Mouse (Mus musculus): ENCODE measurements around the gene Cwc15. TPM values are rescaled to one million over a fixed set of nuclear protein-coding genes. Genes with fewer than 3 reads are reported as not detected.
A peak's percentile ranks its signal among the peaks of the same experiment; 100 is the strongest.
"Not testable (repeated sequence)": the region's sequence is repeated elsewhere in the genome, so short reads cannot be mapped to it uniquely, and the experiment has no call there.

Cwc15 gene
- total RNA-seq (2015) (232 and 247 TPM in 2 replicates), total RNA-seq (2017) (323 and 364 TPM in 2 replicates)

- peak; percentile 91 for ATAC-seq (ENCODE audit: poor library complexity, severe bottlenecking)
Measured at GRCm38 (mm10) chr9:14500023-14500915, at the start of gene Cwc15, which contains the start of gene Kdm4d. Gene Cwc15, plus strand, starts transcription at chr9:14500617. Gene Kdm4d, minus strand, starts transcription at chr9:14500482.

GRCm38 (mm10) chr9:14451120-14451519, 49.3 kb upstream of the Cwc15 start:
- not testable (repeated sequence) for ATAC-seq (ENCODE audit: poor library complexity, severe bottlenecking)

- ATAC-seq (ENCODE audit: poor library complexity, severe bottlenecking): no peak
Measured at GRCm38 (mm10) chr9:14456320-14456719, 44.1 kb upstream of the Cwc15 start.

GRCm38 (mm10) chr9:14462536-14462935, 37.9 kb upstream of the Cwc15 start:
- ATAC-seq (ENCODE audit: poor library complexity, severe bottlenecking): not testable (repeated sequence)

GRCm38 (mm10) chr9:14463668-14464067, 36.7 kb upstream of the Cwc15 start:
- ATAC-seq (ENCODE audit: poor library complexity, severe bottlenecking): not testable (repeated sequence)

- 0 out of 2 replicates have a peak, but pooled peaks have one; percentile 17 for ATAC-seq (ENCODE audit: poor library complexity, severe bottlenecking)
Measured at GRCm38 (mm10) chr9:14498896-14499705, 1.3 kb upstream of the Cwc15 start.

- ATAC-seq (ENCODE audit: poor library complexity, severe bottlenecking): no peak
Measured at GRCm38 (mm10) chr9:14500916-14501424, 553 bp downstream of the Cwc15 start.

GRCm38 (mm10) chr9:14512633-14513445, 12.4 kb downstream of the Cwc15 start:
- no peak for ATAC-seq (ENCODE audit: poor library complexity, severe bottlenecking)

GRCm38 (mm10) chr9:14517296-14517695, 16.9 kb downstream of the Cwc15 start:
- ATAC-seq (ENCODE audit: poor library complexity, severe bottlenecking): no peak

GRCm38 (mm10) chr9:14518105-14518504, 17.7 kb downstream of the Cwc15 start:
- ATAC-seq (ENCODE audit: poor library complexity, severe bottlenecking): no peak

- no peak for ATAC-seq (ENCODE audit: poor library complexity, severe bottlenecking)
Measured at GRCm38 (mm10) chr9:14520971-14521670, 20.7 kb downstream of the Cwc15 start.

- no peak for ATAC-seq (ENCODE audit: poor library complexity, severe bottlenecking)
Measured at GRCm38 (mm10) chr9:14521695-14522094, 21.3 kb downstream of the Cwc15 start.

GRCm38 (mm10) chr9:14523408-14524043, 23.1 kb downstream of the Cwc15 start:
- ATAC-seq (ENCODE audit: poor library complexity, severe bottlenecking): peak; percentile 94

- ATAC-seq (ENCODE audit: poor library complexity, severe bottlenecking): no peak
Measured at GRCm38 (mm10) chr9:14530004-14530403, 29.6 kb downstream of the Cwc15 start.

GRCm38 (mm10) chr9:14532283-14532682, 31.9 kb downstream of the Cwc15 start:
- no peak for ATAC-seq (ENCODE audit: poor library complexity, severe bottlenecking)

GRCm38 (mm10) chr9:14533659-14534058, 33.2 kb downstream of the Cwc15 start:
- no peak for ATAC-seq (ENCODE audit: poor library complexity, severe bottlenecking)

- no peak for ATAC-seq (ENCODE audit: poor library complexity, severe bottlenecking)
Measured at GRCm38 (mm10) chr9:14534833-14535456, 34.5 kb downstream of the Cwc15 start.

- no peak for ATAC-seq (ENCODE audit: poor library complexity, severe bottlenecking)
Measured at GRCm38 (mm10) chr9:14544034-14544757, 43.8 kb downstream of the Cwc15 start.

All from megakaryocyte, adult 5-6 weeks (primary cell).